Mouse (Mus musculus) hindbrain, embryonic 10.5 days (tissue): ENCODE results near the gene H2-T24. TPM values are rescaled to one million over a fixed set of nuclear protein-coding genes. Genes with fewer than 3 reads are reported as not detected.

Source experiments
- DNase-seq: peaks from one replicate; pipeline ENCODE4 v3.0.0-alpha.2; 2017; ENCODE audit warnings: low spot score
- H3K27ac ChIP-seq: fragments of 300-500 bp; sonication (generic); 2 replicates; pipeline ENCODE4 v1.5.1; 2016; ENCODE audit warnings: mild to moderate bottlenecking, moderate library complexity
- H3K27me3 ChIP-seq: fragments of 300-500 bp; sonication (generic); 2 replicates; pipeline ENCODE4 v1.6.1; 2016; ENCODE audit warnings: mild to moderate bottlenecking; ENCODE audit not compliant: poor library complexity, insufficient read depth, severe bottlenecking
- H3K36me3 ChIP-seq: fragments of 300-500 bp; sonication (generic); 2 replicates; pipeline ENCODE4 v1.6.1; 2016; ENCODE audit warnings: mild to moderate bottlenecking, moderate library complexity
- H3K4me1 ChIP-seq: fragments of 300-500 bp; sonication (generic); replicated peaks from 2 replicates; pipeline ENCODE4 v1.6.1; 2016; ENCODE audit warnings: mild to moderate bottlenecking
- H3K4me3 ChIP-seq: fragments of 300-500 bp; sonication (generic); 2 replicates; pipeline ENCODE4 v1.5.1; 2016; ENCODE audit warnings: mild to moderate bottlenecking, moderate library complexity
- H3K9me3 ChIP-seq: fragments of 300-500 bp; sonication (generic); 2 replicates; pipeline ENCODE4 v1.6.1; 2016; ENCODE audit warnings: mild to moderate bottlenecking, moderate library complexity
- WGBS: fragments of 180-500 bp; shearing (Covaris S2); methylation state at CpG from one replicate; pipeline ENCODE4 v1.1.7; 2016; 5-methylcytosine and 5-hydroxymethylcytosine counted together
- microRNA counts: library from miRNA; unstranded; fragments of <30 nt; microRNA quantifications from one replicate; lab custom pipeline; 2017
- polyA plus RNA-seq: library from polyadenylated mRNA; unstranded; fragments of >200 nt; fragmentation: Nextera tagmentation; extraction: Ambion mirVana; gene quantifications from 2 replicates; pipeline ENCODE4 v1.2.1, GENCODE M21; 2016

H2-T24 gene
- polyA plus RNA-seq, 1 experiment from 2014 or later: 4.3 TPM

GRCm38 (mm10) chr17:35967621-35968020, 52.7 kb downstream of the H2-T24 start:
- Histone ChIP-seq H3K27me3 (no peaks in the 10 kb centered on the region), H3K27ac (no peak overlapping the region), H3K36me3 (peaks cover 55% of the 10 kb centered on the region), H3K4me3 (no peak overlapping the region), H3K4me1 (peaks cover 21% of the 10 kb centered on the region), H3K9me3 (no peaks in the 10 kb centered on the region)
- WGBS: 92% methylated on average over 2 of the region's 2 CpGs
- DNase-seq: no peak

- 88% methylated on average over 10 of the region's 10 CpGs for WGBS
Observed at GRCm38 (mm10) chr17:35963279-35963678, 57.1 kb downstream of the H2-T24 start.

GRCm38 (mm10) chr17:35958533-35959223, 61.7 kb downstream of the H2-T24 start:
- 98% methylated on average over 15 of the region's 15 CpGs for WGBS
- no peak overlapping the region for H3K27ac ChIP-seq
- peaks cover 90% of the 10 kb centered on the region for H3K36me3 ChIP-seq
- DNase-seq: no peak
- H3K4me1 ChIP-seq: no peaks in the 10 kb centered on the region
- no peak overlapping the region for H3K4me3 ChIP-seq
- H3K9me3 ChIP-seq: no peaks in the 10 kb centered on the region
- no peaks in the 10 kb centered on the region for H3K27me3 ChIP-seq

More at GRCm38 (mm10) chr17:35963279-35963678, 57.1 kb downstream of the H2-T24 start:
- Histone ChIP-seq H3K9me3 (no peaks in the 10 kb centered on the region), H3K27ac (no peak overlapping the region), H3K4me1 (peaks cover 6% of the 10 kb centered on the region), H3K4me3 (no peak overlapping the region), H3K36me3 (peaks cover 92% of the 10 kb centered on the region), H3K27me3 (no peaks in the 10 kb centered on the region)
- DNase-seq: no peak

MicroRNAs within 50 kb of the gene (microRNA counts, 519-probe panel; counts per million panel counts)
- 1,255 counts per million, percentile 77 among the panel's probes with 10 or more counts for microRNA mmu-miR-877 (lab: Ali Mortazavi, UCI)

Other genes starting within 250 kb of the H2-T24 start
- 3.8 and 4.8 TPM in 2 replicates for gene Ier3, start 198.9 kb downstream of the H2-T24 start, polyA plus RNA-seq
- 58.4 and 63.7 TPM in 2 replicates for gene Flot1, start 197.3 kb downstream of the H2-T24 start, polyA plus RNA-seq
- gene Tubb5, start 182.3 kb downstream of the H2-T24 start, polyA plus RNA-seq: 1,604 and 1,655 TPM in 2 replicates
- 18.3 and 20.7 TPM in 2 replicates for gene Mdc1, start 179.0 kb downstream of the H2-T24 start, polyA plus RNA-seq
- gene Nrm, start 159.2 kb downstream of the H2-T24 start, polyA plus RNA-seq: 70.1 and 75.9 TPM in 2 replicates
- gene Ppp1r18, start 155.0 kb downstream of the H2-T24 start, polyA plus RNA-seq: 29.6 and 32.2 TPM in 2 replicates
- gene Dhx16, start 140.7 kb downstream of the H2-T24 start, polyA plus RNA-seq: 53.0 and 58.9 TPM in 2 replicates
- 27.7 and 29.7 TPM in 2 replicates for gene 2310061I04Rik, start 123.1 kb downstream of the H2-T24 start, polyA plus RNA-seq
- 136 and 227 TPM in 2 replicates for gene Atat1, start 110.5 kb downstream of the H2-T24 start, polyA plus RNA-seq
- 75.7 and 88.1 TPM in 2 replicates for gene Mrps18b, start 104.2 kb downstream of the H2-T24 start, polyA plus RNA-seq
- 59.9 and 64.5 TPM in 2 replicates for gene Ppp1r10, start 104.1 kb downstream of the H2-T24 start, polyA plus RNA-seq
- 105 and 116 TPM in 2 replicates for gene Abcf1, start 50.8 kb downstream of the H2-T24 start, polyA plus RNA-seq
- 50.5 and 55.2 TPM in 2 replicates for gene Gnl1, start 40.7 kb downstream of the H2-T24 start, polyA plus RNA-seq
- 46.1 and 52.0 TPM in 2 replicates for gene Prr3, start 40.3 kb downstream of the H2-T24 start, polyA plus RNA-seq
- 4.0 and 4.2 TPM in 2 replicates for gene H2-T23, start 12.3 kb upstream of the H2-T24 start, polyA plus RNA-seq
- gene H2-T22, start 22.2 kb upstream of the H2-T24 start, polyA plus RNA-seq: 7.4 and 8.9 TPM in 2 replicates
- not detected in 2 replicates for gene Gm6034, start 22.4 kb upstream of the H2-T24 start, polyA plus RNA-seq
- gene Gm11127, start 37.8 kb upstream of the H2-T24 start, polyA plus RNA-seq: not detected in 2 replicates
- not detected in 2 replicates for gene Gm19684, start 101.1 kb upstream of the H2-T24 start, polyA plus RNA-seq
- gene Gm7030, start 108.9 kb upstream of the H2-T24 start, polyA plus RNA-seq: not detected in 2 replicates
- 0.22 TPM in 1 of 2 replicates, not detected in the other for gene Gm8909, start 148.0 kb upstream of the H2-T24 start, polyA plus RNA-seq
- not detected in 2 replicates for gene H2-T3, start 169.7 kb upstream of the H2-T24 start, polyA plus RNA-seq
- 98.6 and 110 TPM in 2 replicates for gene Rpp21, start 237.5 kb upstream of the H2-T24 start, polyA plus RNA-seq